In the genomic region with DNA sequence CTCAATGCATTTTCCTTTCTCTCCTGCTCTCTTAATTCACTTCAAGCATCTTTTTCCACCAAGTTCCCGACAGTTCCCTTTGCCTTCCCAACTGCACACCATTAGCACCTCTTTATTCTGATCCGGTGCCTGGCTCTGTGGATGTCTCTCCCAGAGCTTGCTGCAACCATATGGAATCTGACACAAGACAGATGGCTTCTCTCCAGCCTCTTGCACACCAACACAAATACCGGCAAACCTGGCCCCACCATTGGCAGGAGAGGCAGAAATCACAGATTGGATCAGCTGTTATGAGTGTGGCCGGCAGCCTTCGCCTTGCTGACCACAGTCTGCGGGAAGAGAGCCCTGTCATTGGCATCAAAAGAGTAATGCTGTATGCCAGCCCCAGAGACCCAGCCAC, we compare ENCODE assay signal across 10 mouse cellular contexts.
DNase-seq lines count a peak whose midpoint lies in the region; ATAC-seq and TF ChIP-seq lines count a peak whose summit lies in the region.
"Had no signal": no experiment of that assay in that cellular context is flagged by ENCODE, and none has a peak within 500 bp of the region (broad histone marks: within the 10 kb centered on the region; RNA-seq: fewer than 3 reads in every experiment).

No protein-coding gene starts in this region.

- peak; percentile 94 for ATAC-seq in cerebellum, adult (ENCODE audit: insufficient number of reproducible peaks, low FRiP score, low TSS enrichment)
- peak; percentile 86 for ATAC-seq in hindbrain, postnatal 0 days
- ATAC-seq in heart, embryonic 11.5 days (replicated peaks; ENCODE audit: insufficient number of reproducible peaks, low FRiP score, low TSS enrichment) = no peak

- no peak for TF ChIP-seq CTCF in layer of hippocampus, adult 2 months (conservative IDR thresholded peaks at IDR 0.05)
- no peak for TF ChIP-seq CTCF in hindbrain, postnatal 0 days (IDR thresholded peaks at IDR 0.05; ENCODE audit: low read depth)

- no peaks in the 10 kb centered on the region for H3K9me3 ChIP-seq in hindbrain, postnatal 0 days (ENCODE audit: low read length)
- H3K9me3 ChIP-seq in heart, embryonic 11.5 days (replicated peaks; ENCODE audit: control insufficient read depth, low read length) = no peaks in the 10 kb centered on the region
- H3K9me3 ChIP-seq: stomach, embryonic 15.5 days had no signal

- no peak overlapping the region for H3K9ac ChIP-seq in hindbrain, postnatal 0 days (replicated peaks; ENCODE audit: low read length)
- H3K9ac ChIP-seq in heart, embryonic 11.5 days (ENCODE audit: low read depth, low read length) = no peak overlapping the region
- H3K9ac ChIP-seq: stomach, embryonic 15.5 days had no signal

- no peaks in the 10 kb centered on the region for H3K4me1 ChIP-seq in hindbrain, postnatal 0 days (ENCODE audit: insufficient read depth, low read length)
- no peaks in the 10 kb centered on the region for H3K4me1 ChIP-seq in heart, embryonic 11.5 days (ENCODE audit: control insufficient read depth, insufficient read depth, low read length)
- H3K4me1 ChIP-seq: stomach, embryonic 15.5 days had no signal

- no peak overlapping the region for H3K4me2 ChIP-seq in hindbrain, postnatal 0 days (ENCODE audit: low read depth, low read length)
- no peak overlapping the region for H3K4me2 ChIP-seq in heart, embryonic 11.5 days
- H3K4me2 ChIP-seq: stomach, embryonic 15.5 days had no signal

- H3K27me3 ChIP-seq in hindbrain, postnatal 0 days (ENCODE audit: insufficient read depth, low read length) = no peaks in the 10 kb centered on the region
- no peaks in the 10 kb centered on the region for H3K27me3 ChIP-seq in heart, embryonic 11.5 days (ENCODE audit: control insufficient read depth, insufficient read depth, low read length)
- H3K27me3 ChIP-seq: stomach, embryonic 15.5 days had no signal

- peak overlapping the region; percentile 18; the same call in 1 of the 2 replicates for H3K27ac ChIP-seq in layer of hippocampus, adult 2 months
- H3K27ac ChIP-seq in hindbrain, postnatal 0 days = no peak overlapping the region
- no peak overlapping the region for H3K27ac ChIP-seq in heart, embryonic 11.5 days (ENCODE audit: low read depth, low read length)
- H3K27ac ChIP-seq: stomach, embryonic 15.5 days had no signal

- DNase-seq in layer of hippocampus, adult 2 months (ENCODE audit: low spot score in 2 of 2) = peak; percentile 16 to 39
- DNase-seq in layer of hippocampus, postnatal 10 days (ENCODE audit: low spot score in 2 of 2) = no peak
- DNase-seq in cerebellum, postnatal 36 days = peak; percentile 80 to 82
- peak; percentile 82 for DNase-seq in hindbrain, postnatal 0 days (ENCODE audit: low spot score)
- DNase-seq in heart, adult 11 months = no peak
- DNase-seq in yolk sac, embryonic 10.5 days (ENCODE audit: low spot score) = no peak
- DNase-seq: lung, adult 18-20 months had no signal

- 41% methylated on average over 6 of the region's 6 CpGs for WGBS in hindbrain, postnatal 0 days
- 58% methylated on average over 6 of the region's 6 CpGs for WGBS in heart, embryonic 11.5 days (ENCODE audit: insufficient replicate concordance)

- H3K36me3 ChIP-seq in hindbrain, postnatal 0 days (ENCODE audit: insufficient read depth, low read length) = no peaks in the 10 kb centered on the region
- H3K36me3 ChIP-seq in heart, embryonic 11.5 days (ENCODE audit: control insufficient read depth, insufficient read depth, low read length) = no peaks in the 10 kb centered on the region
- H3K36me3 ChIP-seq: stomach, embryonic 15.5 days had no signal

- H3K4me3 ChIP-seq in layer of hippocampus, adult 2 months = no peak overlapping the region
- no peak overlapping the region for H3K4me3 ChIP-seq in hindbrain, postnatal 0 days (ENCODE audit: low read length)
- H3K4me3 ChIP-seq in heart, embryonic 11.5 days (ENCODE audit: low read depth, low read length) = no peak overlapping the region
- H3K4me3 ChIP-seq: stomach, embryonic 15.5 days had no signal

Comparison
In these comparisons a context has a peak if more than half of its experiments do, and no peak if none do; other contexts are left out.
1. DNase-seq: peak in layer of hippocampus, adult 2 months (2 of 2), cerebellum, postnatal 36 days (2 of 2) and hindbrain, postnatal 0 days (single experiment); none in layer of hippocampus, postnatal 10 days (0 of 2), heart, adult 11 months (single experiment) and yolk sac, embryonic 10.5 days (single experiment).